Mouse (Mus musculus) granulocyte monocyte progenitor cell, adult 5-6 weeks (primary cell): Measurements from ENCODE around the gene Enox1. TPM values are rescaled to one million over a fixed set of nuclear protein-coding genes. Genes with fewer than 3 reads are reported as not detected.
A peak's percentile ranks its signal among the peaks of the same experiment; 100 is the strongest.

ENCODE experiments used
- ATAC-seq: replicated peaks from 2 replicates; pipeline ENCODE4 v1.8.0; 2016; ENCODE audit warnings: mild to moderate bottlenecking, moderate TSS enrichment, inconsistent platforms; ENCODE audit not compliant: poor library complexity, severe bottlenecking
- total RNA-seq, 2 experiments: library from RNA; stranded (forward) in 1 of 2; stranded (reverse) in 1 of 2; fragments of 200-712, 200-1000 nt in 1 of 2; fragments of >200 nt in 1 of 2; fragmentation: Nextera tagmentation in 1 of 2; gene quantifications; 2 replicates each; pipeline ENCODE4 v1.2.3; 2014 to 2017

Gene Enox1
- total RNA-seq, 2 experiments from 2014 or later, result not detected

DNA sequence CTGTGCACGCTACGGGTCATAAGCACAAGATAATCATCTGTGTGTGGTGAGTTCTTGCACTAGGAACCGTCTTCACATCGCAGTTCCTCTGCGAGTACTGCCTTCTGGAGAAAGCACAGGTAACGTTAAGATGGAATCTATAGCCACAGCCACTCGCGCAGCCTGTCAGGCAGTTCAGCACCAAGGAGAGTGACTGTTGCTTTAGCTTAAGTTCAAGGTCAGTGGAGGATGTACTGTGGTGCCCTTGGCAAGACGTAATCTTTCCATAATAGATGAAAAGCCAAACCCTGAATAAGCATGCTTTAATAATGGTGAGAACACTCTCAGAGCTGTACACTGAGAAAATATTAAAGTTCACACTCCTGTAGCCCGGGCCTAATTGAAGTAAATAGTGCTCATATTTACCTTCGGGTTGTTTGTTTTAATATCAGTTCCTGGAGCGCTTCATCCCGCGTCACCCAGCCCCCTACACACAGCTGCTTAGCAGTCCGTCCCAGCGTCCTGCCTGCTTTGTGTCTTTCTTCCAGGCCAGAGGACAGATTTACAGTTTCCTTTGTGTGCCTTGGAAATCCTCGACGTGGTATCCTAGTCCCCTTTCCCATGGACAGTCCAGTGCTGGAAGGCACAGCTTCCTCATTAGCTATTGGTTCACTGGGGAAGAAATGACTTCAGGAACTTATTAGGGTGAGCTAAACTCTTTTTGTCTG, 38.9 kb downstream of the Enox1 start:
- ATAC-seq, result no peak

DNA sequence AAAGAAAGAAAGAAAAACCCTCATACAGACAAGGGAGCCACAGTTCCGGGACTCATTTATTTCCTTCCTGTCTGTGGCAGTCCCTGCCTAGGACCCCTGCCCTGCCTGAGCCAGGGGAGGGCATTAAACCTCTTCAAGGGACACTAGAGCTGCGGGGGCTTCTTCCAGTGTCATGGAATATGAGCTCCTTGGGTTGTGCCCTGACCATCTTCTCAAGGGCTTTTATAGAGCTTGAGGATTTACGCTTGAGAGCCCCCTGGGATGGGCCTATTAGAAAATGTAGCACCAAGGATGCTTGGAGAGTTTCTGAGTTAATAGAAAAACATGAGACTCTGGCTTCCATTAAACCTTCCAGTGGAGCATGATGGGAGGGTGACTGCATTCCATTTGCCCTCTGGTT, 39.7 kb downstream of the Enox1 start:
- ATAC-seq, result no peak

DNA sequence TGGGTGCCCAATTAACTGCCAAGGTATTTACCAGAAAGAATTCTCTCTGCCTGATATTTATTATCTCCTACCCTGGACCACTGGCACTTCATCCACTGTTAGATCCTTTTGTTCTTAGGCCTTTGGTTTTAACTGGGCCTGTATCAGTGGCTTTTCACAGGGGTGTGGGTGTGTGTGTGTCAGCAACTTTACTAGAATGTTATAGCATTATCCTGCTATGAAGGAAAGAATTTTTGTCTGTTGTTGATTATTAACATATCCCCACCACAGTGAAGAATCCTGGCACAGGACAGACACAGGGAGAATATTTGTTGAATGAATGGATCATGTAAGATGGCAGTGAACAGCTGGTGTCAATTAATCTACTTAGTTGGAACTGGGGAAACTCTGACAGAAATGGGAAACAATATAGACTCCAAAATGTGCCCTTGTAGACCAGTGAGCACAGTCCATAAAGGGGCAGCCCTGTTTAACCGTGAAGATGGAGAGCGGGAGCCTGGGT, 40.9 kb downstream of the Enox1 start:
- ATAC-seq, result no peak

DNA sequence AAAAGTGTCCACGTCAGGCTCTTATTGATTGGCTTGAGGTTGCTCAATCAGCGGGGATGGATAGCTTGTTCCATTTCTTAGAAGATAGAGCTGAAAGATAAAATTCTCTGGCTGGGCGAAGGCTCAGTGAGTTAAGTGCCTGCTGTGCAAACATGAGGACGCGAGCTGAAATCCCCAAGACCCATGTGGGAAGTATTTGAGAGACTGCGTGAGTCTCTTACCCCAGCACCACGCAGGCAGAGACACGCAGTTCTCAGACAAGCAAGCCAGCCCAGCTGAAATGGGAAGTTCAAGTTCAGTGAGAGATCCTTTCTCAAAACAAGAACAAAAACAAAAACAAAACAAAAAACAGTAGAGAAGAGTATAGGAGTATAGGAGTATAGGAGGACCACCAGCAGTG, 54.3 kb downstream of the Enox1 start:
- no peak for ATAC-seq

DNA sequence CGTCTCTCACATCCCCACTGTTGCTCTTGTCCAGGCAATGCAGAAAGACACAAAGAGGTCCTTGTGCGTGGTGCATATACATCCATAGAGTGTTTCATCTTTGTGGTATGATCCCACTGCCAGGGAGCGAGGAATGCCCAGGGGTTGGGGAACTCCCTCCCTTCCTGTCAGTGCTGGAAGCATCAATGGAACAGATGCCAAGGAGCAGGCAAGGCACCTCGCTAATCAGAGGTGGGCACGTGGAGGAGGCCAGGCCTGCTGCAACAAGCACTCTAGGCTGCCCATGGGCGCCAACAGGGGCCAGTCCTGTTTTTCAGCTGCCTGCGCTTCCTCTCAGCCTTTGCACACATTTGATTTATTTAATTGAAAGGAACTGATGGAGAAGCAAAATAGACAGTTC, 56.6 kb downstream of the Enox1 start:
- no peak for ATAC-seq

DNA sequence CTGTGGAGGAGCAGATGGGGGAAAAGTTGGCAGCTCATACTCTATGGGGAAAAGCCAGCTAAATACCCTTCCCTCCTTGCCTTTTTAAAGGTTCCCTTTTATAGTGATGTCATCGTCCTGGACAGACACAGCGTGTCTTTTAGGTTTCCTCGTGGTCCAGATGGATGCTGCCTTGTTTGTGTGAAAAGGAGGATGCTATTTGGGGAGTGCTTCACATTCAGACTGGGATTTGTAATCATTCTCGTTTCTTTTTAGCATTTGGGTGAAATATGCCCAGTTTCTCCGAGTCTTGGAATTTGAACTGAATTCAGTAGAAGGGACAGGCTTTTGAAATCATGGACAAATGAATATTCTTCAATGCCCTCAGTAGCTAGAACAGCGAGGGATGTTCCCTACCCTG, 58.3 kb downstream of the Enox1 start:
- no peak for ATAC-seq

DNA sequence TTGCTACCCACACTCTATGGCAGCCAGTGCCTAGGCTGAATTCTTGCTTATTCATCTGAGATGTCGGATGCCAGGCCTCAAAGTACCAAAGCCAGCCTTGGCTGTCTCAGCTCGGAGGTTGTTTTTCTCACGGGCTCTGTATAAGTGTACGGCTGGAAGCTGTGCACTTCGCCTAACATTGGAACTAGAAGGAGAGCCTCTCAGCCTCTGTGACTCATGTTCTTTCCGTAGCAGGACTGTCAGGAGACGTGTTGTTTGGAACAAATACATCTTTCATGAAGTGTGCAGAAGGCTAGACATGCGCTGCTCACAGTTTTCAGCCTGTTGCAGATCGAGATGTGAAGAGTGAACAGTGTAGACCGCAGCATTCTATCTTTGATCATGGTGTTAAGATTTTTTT, 68.8 kb downstream of the Enox1 start:
- ATAC-seq, result no peak

DNA sequence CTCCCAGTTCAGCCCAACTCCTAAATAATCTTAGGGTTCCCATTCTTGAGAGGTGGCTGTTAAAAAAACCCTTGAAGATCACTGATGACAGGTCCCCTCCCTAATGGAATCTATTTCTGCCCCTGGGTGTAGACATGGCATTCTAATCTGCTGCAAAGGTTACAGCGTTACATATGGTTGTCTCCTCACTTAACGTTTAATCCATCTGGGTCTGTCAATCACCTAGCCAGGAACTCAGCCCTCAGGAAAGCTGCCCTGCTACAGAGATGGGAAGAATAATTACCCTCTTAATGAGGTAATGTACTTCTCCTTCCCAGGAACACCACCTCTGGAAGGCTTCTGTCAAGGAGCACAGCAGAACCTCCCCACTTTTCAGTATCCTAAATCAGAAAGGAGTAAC, 82.2 kb downstream of the Enox1 start:
- ATAC-seq, result no peak

DNA sequence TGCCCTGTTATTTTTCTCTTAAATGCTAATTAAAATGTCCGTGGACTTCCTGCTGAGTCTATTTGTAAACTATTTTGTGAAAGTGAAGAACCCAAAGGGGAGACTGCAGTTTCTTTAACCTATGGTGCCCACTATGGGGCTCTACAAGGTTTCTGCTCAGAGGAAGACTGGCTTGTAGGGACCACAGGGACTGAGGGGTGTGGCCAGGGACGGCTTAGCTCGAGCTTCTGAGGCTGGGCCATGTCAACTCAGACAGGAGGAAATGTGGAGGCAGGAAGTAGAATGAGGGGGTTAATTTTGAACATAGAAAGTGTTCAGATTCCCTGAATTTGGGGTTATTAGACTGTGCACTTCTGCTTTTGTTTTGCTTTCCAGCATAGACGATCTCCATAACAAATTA, 82.8 kb downstream of the Enox1 start:
- ATAC-seq, result 0 out of 2 replicates have a peak, but pooled peaks have one; percentile 9

DNA sequence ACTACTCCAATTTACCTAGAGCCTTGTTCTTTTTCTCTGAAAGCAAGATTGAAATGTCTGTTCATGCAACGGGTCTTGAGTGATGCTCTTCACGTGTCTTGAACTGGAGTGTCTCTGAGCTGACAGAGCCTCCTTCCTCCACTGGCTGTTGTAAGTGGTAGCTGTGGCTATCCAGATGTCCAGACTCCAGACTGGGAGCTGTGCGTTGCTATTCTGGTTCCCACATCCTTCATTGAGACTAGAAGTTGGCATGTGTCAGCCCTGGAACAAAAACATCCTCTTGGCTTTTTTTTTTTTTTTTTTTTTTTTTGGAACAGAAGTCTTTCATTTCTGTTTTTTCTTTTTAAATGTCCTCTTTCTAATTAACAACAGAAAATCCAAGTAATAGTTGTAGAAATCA, 90.4 kb downstream of the Enox1 start:
- no peak for ATAC-seq

DNA sequence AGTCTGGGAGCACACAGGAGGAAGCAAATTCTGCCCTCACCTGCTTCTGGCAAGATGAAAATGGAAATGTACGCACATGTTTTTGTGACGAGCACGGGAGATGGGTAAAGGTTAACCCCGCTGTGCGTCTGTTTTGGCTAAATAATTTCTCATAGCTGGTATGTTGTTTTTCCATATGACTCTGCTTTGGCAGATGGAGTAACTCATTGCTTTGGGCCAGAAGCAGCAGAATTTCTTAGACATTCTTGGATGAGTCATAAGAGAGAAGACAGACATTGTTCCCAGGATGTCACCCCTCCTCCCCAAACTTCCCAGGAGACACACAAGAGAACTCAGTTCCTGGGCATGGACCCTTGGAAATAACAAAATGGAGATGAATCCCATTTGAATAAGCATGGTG, 91.9 kb downstream of the Enox1 start:
- no peak for ATAC-seq

DNA sequence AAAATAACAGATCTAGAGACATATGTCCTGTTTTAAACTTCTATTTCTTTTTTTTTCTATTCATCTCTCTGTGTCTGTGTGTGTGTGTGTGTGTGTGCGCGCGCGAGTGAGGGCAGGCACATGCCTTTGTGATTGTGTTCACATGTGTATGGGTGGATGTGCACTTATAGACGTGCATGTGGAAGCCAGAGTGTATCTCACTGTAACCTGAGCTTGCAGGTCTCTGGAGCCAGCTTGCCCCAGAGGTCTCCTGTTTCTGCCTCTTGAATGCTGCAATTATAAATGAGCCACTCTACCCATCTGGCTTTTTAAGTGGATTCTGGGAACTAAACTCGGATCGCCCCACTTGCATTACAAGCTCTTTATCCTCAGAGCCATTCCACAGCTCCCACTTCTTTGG, 92.4 kb downstream of the Enox1 start:
- no peak for ATAC-seq

DNA sequence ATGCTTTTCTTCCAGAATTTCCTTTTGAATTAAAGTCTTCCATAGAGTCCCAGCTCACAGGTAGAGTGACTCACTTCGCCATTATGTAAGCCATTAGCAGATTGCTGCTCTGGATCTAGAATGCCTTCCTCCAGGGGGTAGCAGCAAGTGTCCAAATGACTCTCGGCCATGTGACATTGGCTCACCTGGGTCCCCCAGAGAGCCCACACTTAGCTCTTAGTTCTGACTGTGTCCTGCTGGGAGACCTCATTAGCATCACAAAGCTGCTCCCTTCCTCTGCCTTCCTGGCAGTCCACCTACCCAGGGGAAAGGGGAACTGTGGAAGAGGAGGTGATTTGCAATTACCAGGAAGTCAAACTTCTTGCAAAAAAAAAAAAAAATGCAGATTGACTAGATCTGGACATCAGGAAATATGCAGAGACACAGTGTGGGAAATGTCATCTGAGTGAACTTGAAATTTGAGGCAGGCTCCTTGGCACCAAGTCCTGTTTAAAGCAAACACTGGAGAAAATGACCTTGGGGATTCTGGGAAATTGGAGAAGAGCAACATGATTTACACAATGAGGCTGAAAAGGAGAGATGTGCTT, 94.2 kb downstream of the Enox1 start:
- ATAC-seq, result no peak

DNA sequence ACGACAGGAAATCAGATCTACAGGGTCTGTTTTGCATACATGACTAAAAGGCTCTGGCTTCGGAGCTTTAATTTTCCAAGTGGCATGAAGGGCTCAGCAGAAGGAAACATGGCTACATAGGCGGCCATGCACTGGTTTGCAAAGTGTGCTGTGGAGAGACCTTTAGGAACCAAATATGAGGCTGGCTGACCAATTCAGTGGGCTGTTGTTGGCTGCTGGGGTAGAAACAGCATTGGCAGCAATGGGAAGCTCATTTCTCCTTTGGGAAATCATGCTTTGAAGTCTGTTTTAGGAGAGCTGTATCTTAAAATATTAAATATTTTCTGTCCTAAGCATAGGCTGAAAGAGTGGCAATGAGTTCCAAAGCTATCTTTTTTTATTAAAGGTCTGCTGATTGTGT, 98.6 kb downstream of the Enox1 start:
- ATAC-seq, result no peak

DNA sequence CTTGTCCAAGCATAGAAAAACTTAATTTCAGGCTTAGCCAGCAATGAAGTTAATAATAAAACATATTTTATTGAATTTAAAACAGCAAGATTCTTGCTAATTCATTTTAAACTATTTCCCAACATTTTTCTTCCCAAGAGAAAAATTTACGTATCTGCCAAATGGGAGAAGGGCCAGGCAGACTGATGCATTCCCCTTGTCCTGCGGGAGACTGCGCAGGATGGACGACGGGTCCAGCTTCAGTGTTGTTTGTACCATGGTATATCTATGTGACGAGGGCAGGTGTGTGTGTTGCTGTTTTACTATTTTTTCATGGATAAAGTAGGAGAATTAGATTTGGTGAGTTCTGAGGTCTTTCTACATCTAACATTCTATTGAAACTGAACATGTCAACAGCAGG, 99.1 kb downstream of the Enox1 start:
- no peak for ATAC-seq

DNA sequence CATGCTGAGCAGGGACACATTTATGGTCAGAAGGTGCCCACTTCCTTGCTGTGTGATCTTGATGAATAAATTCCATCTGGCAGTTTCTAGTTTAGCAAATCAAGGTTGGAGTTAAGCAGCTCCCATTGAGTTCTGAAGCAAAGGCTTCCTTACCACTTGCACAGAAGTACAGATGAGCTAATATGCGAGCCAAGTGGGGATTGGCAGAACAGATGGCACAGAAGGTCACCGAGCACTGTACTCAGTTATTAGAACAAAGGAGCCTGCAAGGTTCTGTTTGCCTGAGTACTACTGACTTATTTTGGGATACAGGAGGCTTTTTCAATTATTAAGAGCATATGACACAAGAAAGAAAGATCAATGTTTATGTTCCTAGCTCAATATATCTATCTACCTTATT, 100.4 kb downstream of the Enox1 start:
- no peak for ATAC-seq

DNA sequence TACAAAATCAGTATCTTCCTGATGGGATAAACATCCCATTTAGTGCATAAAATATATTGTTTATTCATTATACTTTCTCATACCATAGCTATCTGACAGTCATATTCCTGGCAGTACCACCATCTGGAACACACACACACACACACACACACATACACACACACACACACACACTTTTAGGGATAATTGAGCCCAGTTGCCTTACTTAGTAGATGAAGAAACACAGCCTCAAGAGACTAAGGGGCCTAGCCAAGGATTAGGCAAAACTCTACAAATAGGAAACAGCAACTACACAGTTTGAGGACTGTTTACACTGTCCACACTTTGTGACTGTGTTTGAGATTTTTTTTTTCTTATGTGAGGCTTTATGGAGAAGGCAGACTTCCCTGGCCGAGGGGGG, 100.9 kb downstream of the Enox1 start:
- ATAC-seq, result no peak

DNA sequence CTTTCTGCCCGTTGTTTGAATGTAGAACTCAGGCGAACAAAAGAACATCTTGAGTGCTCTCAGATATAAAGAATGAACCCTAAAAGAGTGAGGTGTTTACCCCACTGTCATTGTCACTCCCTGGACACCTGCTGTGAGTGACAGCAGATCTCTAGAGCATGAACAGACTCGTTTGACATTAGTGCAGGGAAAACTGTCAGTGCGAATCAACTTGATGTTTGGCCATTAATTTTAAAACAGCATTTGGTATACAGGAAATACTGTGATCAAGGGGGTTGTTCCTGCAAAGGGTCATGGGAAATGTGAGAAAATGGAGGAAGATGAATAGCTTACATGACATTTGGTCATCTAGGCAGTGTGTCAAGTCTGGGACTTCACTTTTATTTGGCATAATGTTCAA, 101.6 kb downstream of the Enox1 start:
- ATAC-seq, result no peak

DNA sequence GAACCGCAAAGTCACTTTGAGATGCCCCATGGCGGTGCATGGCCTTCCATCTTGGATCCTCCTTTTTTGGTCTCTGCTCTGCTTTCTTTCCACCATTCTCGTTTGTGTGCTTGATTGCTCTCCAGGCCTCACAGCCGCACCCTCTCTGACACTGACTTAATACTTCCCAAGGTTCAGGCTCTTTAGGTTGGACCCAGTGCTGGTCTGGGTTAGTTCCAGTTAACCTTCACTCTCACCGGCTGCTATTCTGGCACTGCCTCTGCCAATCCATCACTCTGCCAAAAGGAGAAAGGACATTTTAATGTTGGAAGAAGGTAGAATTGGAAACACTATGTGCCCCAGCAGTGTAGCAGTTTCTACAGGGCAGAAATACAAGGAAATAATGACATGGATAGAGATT, 103.1 kb downstream of the Enox1 start:
- ATAC-seq, result no peak

DNA sequence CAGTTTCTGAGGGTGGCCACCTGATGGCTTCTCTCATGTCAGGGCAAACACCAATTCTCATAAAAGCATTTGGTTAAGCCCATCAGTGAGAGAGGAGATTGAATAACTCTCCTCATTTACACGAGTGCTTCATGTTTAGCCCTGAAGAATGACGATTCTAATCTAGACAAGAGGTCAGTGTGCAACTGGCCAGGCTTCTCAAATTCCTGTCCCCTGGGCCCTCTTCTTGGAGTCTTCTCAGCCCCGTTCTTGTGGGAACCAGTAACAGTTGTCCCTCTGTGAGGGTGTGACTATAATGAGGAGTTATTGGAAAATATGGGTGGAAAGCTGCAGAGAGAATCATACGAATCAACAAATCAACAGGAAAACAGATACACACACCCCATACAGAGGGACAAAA, 103.5 kb downstream of the Enox1 start:
- ATAC-seq, result no peak

DNA sequence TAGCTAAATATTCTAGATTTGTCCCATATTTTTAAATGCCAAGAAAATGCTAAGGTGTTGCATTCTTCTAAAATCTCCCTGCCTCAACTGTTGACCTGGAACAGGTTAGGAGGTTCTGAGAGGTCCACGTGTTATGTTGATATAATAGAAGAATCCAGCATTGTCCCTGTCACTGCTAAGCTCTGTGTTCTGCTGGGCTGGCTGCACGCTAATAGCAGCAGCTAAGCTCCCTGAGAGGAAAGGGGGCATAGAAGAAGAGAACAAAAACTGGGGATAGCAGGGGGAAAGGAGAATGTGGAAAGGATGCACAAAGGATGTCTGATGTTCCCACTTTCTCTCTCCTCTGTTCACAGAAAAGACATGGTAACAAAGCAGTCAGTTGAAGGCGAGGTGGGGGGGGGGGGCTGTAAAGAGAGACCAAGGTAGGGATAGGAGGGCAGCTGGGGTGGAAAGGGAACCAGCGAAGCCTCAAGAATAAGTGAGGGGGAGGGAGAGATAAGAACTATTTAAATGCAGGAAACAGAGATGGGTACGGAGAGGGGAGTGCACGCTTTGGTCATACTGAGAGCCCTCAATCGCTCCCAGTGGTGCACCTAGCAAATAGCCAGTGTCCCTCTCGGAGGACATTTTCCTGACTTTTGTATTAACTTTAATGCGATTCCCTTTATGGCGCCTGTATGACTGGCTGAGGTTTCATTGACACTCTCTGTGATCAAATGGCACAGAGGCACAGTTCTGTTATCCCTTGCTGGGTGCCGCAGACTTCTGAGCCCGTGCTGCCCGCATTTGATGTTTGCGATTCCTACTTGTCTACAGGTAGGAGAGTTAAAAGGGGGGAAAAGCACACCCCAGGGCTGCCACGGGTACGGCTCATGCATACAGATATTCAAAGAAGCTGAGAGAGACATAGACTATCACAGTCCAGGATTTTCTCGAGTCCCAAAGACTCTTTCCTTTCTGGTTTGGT, 110.5 kb downstream of the Enox1 start:
- no peak for ATAC-seq
